In genomic region chr2:75584975-75585374, GRCm38 (mm10) we compare ENCODE assay signal across 8 mouse cellular contexts.
A peak's percentile ranks its signal among the peaks of the same experiment; 100 is the strongest.
DNase-seq lines count a peak whose midpoint lies in the region; ATAC-seq and TF ChIP-seq lines count a peak whose summit lies in the region.

No protein-coding gene starts in this region.

- TF ChIP-seq EP300 in liver, postnatal 0 days (IDR thresholded peaks at IDR 0.05; ENCODE audit: low read depth): no peak

- ATAC-seq in heart, embryonic 13.5 days (ENCODE audit: extremely low read depth, insufficient number of reproducible peaks, low FRiP score, low TSS enrichment): peak; percentile 76; the same call in 1 of the 2 replicates
- peak; percentile 79; the same call in 1 of the 2 replicates for ATAC-seq in kidney, embryonic 16.5 days (ENCODE audit: low FRiP score, low TSS enrichment)
- ATAC-seq in liver, postnatal 0 days: peak; percentile 41; the same call in 1 of the 2 replicates
- 0 out of 2 replicates have a peak, but pooled peaks have one; percentile 48 for ATAC-seq in neural tube, embryonic 11.5 days (ENCODE audit: insufficient read depth, low FRiP score, low TSS enrichment)
- peak; percentile 86 for ATAC-seq in stomach, embryonic 16.5 days (ENCODE audit: insufficient read depth, low FRiP score)

- TF ChIP-seq CTCF in liver, postnatal 0 days (IDR thresholded peaks at IDR 0.05; ENCODE audit: low read depth): no peak

- H3K4me3 ChIP-seq in heart, embryonic 13.5 days: peak overlapping the region; percentile 40
- peak overlapping the region; percentile 42 for H3K4me3 ChIP-seq in kidney, embryonic 16.5 days (ENCODE audit: low read length)
- peak overlapping the region; percentile 26; the same call in 1 of the 2 replicates for H3K4me3 ChIP-seq in liver, postnatal 0 days (ENCODE audit: low read depth, low read length)
- peak overlapping the region; percentile 16; the same call in 1 of the 2 replicates for H3K4me3 ChIP-seq in neural tube, embryonic 11.5 days (ENCODE audit: low read depth, low read length)
- H3K4me3 ChIP-seq in stomach, embryonic 16.5 days (replicated peaks; ENCODE audit: low read length): peak overlapping the region; percentile 40

- H3K4me1 ChIP-seq in heart, embryonic 13.5 days: peaks cover 22% of the 10 kb centered on the region
- H3K4me1 ChIP-seq in kidney, embryonic 16.5 days (ENCODE audit: insufficient read depth, low read length): peaks cover 12% of the 10 kb centered on the region
- peaks cover 9% of the 10 kb centered on the region; the same call in 1 of the 2 replicates for H3K4me1 ChIP-seq in liver, postnatal 0 days (ENCODE audit: insufficient read depth)
- H3K4me1 ChIP-seq in neural tube, embryonic 11.5 days (ENCODE audit: control insufficient read depth, insufficient read depth, low read length): no peaks in the 10 kb centered on the region; the same call in 1 of the 2 replicates
- H3K4me1 ChIP-seq in stomach, embryonic 16.5 days (ENCODE audit: control insufficient read depth, insufficient read depth, low read length): peaks cover 10% of the 10 kb centered on the region

- peak; percentile 21 to 59 for DNase-seq in left cerebral cortex, adult 18-20 months (ENCODE audit: low spot score in 2 of 2)
- DNase-seq in left cerebral cortex, adult 11 months (ENCODE audit: low spot score): no peak
- DNase-seq in fibroblast of lung, adult 2 months (ENCODE audit: low read depth): peak; percentile 68
- peak; percentile 76 for DNase-seq in liver, postnatal 0 days
- peak; percentile 75 for DNase-seq in neural tube, embryonic 11.5 days (ENCODE audit: low spot score)

- H3K27me3 ChIP-seq in heart, embryonic 13.5 days (replicated peaks): peaks cover 9% of the 10 kb centered on the region
- no peaks in the 10 kb centered on the region for H3K27me3 ChIP-seq in kidney, embryonic 16.5 days (ENCODE audit: insufficient read depth, low read length)
- peaks cover 11% of the 10 kb centered on the region for H3K27me3 ChIP-seq in liver, postnatal 0 days (ENCODE audit: insufficient read depth, low read length)
- H3K27me3 ChIP-seq in neural tube, embryonic 11.5 days (ENCODE audit: control insufficient read depth, insufficient read depth, low read length): 0 out of 2 replicates have a peak, but pooled peaks cover 2% of the 10 kb centered on the region
- H3K27me3 ChIP-seq in stomach, embryonic 16.5 days (ENCODE audit: control insufficient read depth, insufficient read depth, low read length): 0 out of 2 replicates have a peak, but pooled peaks cover 4% of the 10 kb centered on the region

- no peaks in the 10 kb centered on the region for H3K36me3 ChIP-seq in heart, embryonic 13.5 days
- H3K36me3 ChIP-seq in kidney, embryonic 16.5 days (ENCODE audit: insufficient read depth, low read length): no peaks in the 10 kb centered on the region
- no peaks in the 10 kb centered on the region for H3K36me3 ChIP-seq in liver, postnatal 0 days (replicated peaks; ENCODE audit: insufficient read depth, low read length)
- no peaks in the 10 kb centered on the region for H3K36me3 ChIP-seq in neural tube, embryonic 11.5 days (ENCODE audit: control insufficient read depth, insufficient read depth, low read length)
- H3K36me3 ChIP-seq in stomach, embryonic 16.5 days (ENCODE audit: control insufficient read depth, insufficient read depth, low read length): no peaks in the 10 kb centered on the region

- peak overlapping the region; percentile 33 for H3K27ac ChIP-seq in heart, embryonic 13.5 days (replicated peaks)
- peak overlapping the region; percentile 20; the same call in 1 of the 2 replicates for H3K27ac ChIP-seq in kidney, embryonic 16.5 days (ENCODE audit: low read length)
- H3K27ac ChIP-seq in liver, postnatal 0 days (ENCODE audit: low read depth): no peak overlapping the region
- no peak overlapping the region for H3K27ac ChIP-seq in neural tube, embryonic 11.5 days (ENCODE audit: low read depth, low read length)
- no peak overlapping the region for H3K27ac ChIP-seq in stomach, embryonic 16.5 days (ENCODE audit: low read length)

- no peaks in the 10 kb centered on the region for H3K9me3 ChIP-seq in heart, embryonic 13.5 days
- no peaks in the 10 kb centered on the region for H3K9me3 ChIP-seq in kidney, embryonic 16.5 days (ENCODE audit: low read length)
- no peaks in the 10 kb centered on the region for H3K9me3 ChIP-seq in liver, postnatal 0 days (ENCODE audit: low read length)
- H3K9me3 ChIP-seq in neural tube, embryonic 11.5 days (ENCODE audit: control insufficient read depth, low read length): no peaks in the 10 kb centered on the region
- no peaks in the 10 kb centered on the region for H3K9me3 ChIP-seq in stomach, embryonic 16.5 days (replicated peaks; ENCODE audit: control insufficient read depth, low read length)

- H3K4me2 ChIP-seq in heart, embryonic 13.5 days: peak overlapping the region; percentile 68
- H3K4me2 ChIP-seq in kidney, embryonic 16.5 days (replicated peaks; ENCODE audit: low read depth, low read length): peak overlapping the region; percentile 66
- peak overlapping the region; percentile 64 for H3K4me2 ChIP-seq in liver, postnatal 0 days (ENCODE audit: low read depth, low read length)
- peak overlapping the region; percentile 41 for H3K4me2 ChIP-seq in neural tube, embryonic 11.5 days (ENCODE audit: low read depth)
- H3K4me2 ChIP-seq in stomach, embryonic 16.5 days (ENCODE audit: low read depth, low read length): peak overlapping the region; percentile 60

- 1% methylated on average over 16 of the region's 16 CpGs for WGBS in heart, embryonic 13.5 days
- WGBS in kidney, embryonic 16.5 days: under 1% methylated on average over 16 of the region's 16 CpGs
- under 1% methylated on average over 16 of the region's 16 CpGs for WGBS in liver, postnatal 0 days (ENCODE audit: insufficient replicate concordance)
- under 1% methylated on average over 16 of the region's 16 CpGs for WGBS in neural tube, embryonic 11.5 days
- whole genome bisulfite sequencing in stomach, embryonic 16.5 days: 2% methylated on average over 16 of the region's 16 CpGs

- H3K9ac ChIP-seq in heart, embryonic 13.5 days: peak overlapping the region; percentile 72
- peak overlapping the region; percentile 65 for H3K9ac ChIP-seq in kidney, embryonic 16.5 days (replicated peaks; ENCODE audit: low read length)
- no peak overlapping the region for H3K9ac ChIP-seq in liver, postnatal 0 days (replicated peaks)
- H3K9ac ChIP-seq in neural tube, embryonic 11.5 days (ENCODE audit: low read length): peak overlapping the region; percentile 43
- H3K9ac ChIP-seq in stomach, embryonic 16.5 days (ENCODE audit: low read length): peak overlapping the region; percentile 66

Comparison
In these comparisons a context has a peak if more than half of its experiments do, and no peak if none do; other contexts are left out.
1. H3K27ac ChIP-seq: peak in heart, embryonic 13.5 days (single experiment) and kidney, embryonic 16.5 days (single experiment); none in liver, postnatal 0 days (single experiment), neural tube, embryonic 11.5 days (single experiment) and stomach, embryonic 16.5 days (single experiment).
2. Peak in every context shown above with its lines, with median percentiles within 50 percentile points of each other: ATAC-seq, H3K4me2 ChIP-seq and H3K4me3 ChIP-seq.